Mouse (Mus musculus) heart, postnatal 4 days (tissue): Measurements from ENCODE around the gene Ankrd35. TPM values are rescaled to one million over a fixed set of nuclear protein-coding genes. Genes with fewer than 3 reads are reported as not detected.
"Not testable (repeated sequence)": the region's sequence is repeated elsewhere in the genome, so short reads cannot be mapped to it uniquely, and the experiment has no call there.

ENCODE experiments used
- DNase-seq: peaks from one replicate; pipeline ENCODE4 v3.0.0; 2021
- total RNA-seq, 2 experiments: library from RNA; stranded (reverse); gene quantifications; 2 replicates each; pipeline ENCODE4 v1.2.3; 2021

The Ankrd35 gene
- total RNA-seq, 2 experiments from 2014 or later, result 0.14 to 0.19 TPM

DNA sequence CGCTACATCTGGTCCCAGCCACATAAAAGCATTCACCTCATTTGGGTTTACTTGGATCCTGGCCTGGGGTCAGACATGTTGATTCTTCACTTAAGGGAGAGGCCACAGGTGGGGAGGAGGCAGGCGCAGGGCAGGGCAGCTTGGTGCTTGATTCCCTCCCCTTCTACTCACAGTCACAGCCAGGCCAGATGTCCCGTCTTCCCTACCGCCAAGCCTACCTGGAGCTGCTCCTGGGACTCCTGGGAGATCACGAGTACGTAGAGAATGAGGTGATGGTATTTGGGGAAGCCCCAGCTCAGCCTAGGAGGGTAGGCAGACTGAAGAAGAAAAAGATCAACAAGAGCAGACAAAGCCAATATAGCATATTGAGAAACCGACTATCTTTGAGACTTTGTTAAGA lies 37.1 kb downstream of the Ankrd35 start:
- no peak for DNase-seq

DNA sequence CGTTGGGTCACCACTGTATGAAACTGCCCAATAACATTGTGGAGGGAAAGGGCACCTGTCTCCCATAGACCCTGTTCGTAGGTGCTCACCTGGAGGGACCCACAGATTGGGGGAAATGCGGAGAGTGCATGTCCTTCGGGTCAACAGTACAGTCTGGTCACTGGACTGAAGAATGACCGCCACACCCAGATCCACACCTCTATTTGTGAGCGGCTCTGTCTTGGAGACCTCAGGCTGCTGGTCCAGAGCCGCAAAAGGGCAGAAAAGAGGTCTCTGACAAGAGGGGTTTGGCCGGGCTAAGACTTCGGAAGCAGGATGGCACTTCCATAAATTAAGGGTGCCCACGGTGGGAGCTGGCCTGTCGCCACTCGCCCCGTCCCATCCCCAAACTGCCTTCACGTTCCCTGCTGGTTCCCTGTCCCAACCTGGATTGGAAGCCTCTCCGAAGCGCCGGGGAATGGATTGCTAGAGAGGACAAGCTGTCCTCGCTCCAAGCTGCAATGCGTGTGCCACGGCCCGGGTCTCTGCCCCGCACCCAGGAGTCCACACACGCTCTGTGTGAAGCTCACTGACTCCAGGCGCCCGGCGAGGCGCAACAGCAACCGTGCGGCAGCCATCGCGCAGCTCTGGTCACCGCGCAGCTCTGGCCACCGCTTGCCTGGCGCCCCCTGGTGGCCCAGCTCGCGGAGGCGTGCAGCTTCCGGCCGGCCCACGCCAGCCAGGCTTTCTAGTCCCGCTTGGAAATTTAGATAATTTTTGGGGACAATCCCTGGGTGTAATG lies 38.2 kb downstream of the Ankrd35 start, which contains the start of gene Nudt17:
Gene Nudt17 (minus strand): TSS at position 660 of the 781 bp plus-strand sequence.
- DNase-seq, result peak; percentile 91

DNA sequence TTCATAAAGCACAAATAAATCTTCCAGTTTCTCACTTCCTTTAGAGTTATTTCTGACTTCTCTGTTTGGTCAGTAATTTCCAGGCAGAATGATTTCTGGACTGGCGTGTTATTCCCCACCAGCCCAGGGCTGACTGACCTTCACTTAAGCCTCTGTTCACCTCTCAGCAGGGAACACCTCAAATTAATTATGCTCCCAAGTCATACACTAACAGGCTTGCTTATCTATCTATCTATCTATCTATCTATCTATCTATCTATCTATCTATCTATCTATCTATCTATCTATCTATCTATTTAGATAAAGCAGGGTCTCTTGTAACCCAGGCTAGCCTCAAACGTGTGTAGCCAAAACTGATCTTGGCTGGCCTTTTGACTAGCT lies 38.7 kb downstream of the Ankrd35 start:
- DNase-seq, result no peak

DNA sequence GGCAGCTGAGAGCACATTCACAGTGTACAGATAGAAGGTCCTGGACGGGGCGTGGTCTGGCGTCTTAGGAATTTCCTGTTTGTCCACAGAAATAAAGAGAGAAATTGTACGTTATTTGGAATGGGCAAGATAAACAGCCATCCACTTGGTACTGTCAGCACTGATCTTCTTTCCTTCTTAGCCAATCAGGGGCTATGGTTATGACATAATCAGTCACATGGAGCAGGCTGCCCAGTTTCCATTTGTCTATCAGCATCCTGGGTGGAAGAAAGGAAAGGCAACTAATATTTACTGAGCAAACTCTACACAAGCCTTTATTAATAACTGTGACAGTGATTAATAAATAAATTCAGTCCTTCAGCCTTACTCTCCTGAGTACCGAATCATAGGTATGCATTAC lies 44.4 kb downstream of the Ankrd35 start:
- no peak for DNase-seq

DNA sequence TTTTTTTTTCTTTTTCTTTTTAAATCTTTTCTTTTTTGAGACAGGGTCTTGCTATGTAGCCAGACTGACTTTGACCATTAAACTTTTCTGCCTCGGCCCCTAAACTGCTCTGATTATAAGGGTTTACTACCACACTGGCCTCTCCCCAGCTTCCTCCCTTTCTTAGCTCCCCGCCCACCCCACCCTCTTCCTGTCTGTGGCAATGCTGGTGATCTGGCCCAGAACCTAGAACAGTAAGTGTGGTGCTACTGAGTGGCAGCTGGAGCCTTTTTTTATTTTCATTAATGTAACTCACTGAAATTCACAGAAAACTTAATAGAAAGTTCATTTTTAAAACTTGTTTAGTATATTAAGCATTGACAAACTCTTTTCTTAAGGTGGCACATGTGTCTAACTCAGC lies 45.9 kb downstream of the Ankrd35 start:
- no peak for DNase-seq

DNA sequence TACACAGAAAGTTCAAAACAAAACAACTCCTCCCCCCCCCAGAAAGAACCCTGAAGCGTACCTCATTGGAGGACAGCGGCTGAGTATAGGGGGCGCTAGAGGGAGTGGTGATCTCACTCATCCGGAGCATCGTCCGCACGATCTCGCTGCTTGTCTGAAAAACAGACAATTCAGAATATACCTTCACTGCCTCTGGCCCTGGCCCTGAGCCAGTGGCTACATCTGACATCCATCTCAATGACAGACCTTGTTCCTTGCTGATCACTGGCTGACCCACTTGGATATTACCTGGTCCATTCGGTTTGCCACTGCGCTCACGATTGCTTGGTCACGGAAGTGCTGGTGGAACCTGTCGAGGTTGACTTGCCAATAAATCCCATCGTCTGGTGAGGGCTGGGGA lies 49.2 kb downstream of the Ankrd35 start:
- peak; percentile 52 for DNase-seq

DNA sequence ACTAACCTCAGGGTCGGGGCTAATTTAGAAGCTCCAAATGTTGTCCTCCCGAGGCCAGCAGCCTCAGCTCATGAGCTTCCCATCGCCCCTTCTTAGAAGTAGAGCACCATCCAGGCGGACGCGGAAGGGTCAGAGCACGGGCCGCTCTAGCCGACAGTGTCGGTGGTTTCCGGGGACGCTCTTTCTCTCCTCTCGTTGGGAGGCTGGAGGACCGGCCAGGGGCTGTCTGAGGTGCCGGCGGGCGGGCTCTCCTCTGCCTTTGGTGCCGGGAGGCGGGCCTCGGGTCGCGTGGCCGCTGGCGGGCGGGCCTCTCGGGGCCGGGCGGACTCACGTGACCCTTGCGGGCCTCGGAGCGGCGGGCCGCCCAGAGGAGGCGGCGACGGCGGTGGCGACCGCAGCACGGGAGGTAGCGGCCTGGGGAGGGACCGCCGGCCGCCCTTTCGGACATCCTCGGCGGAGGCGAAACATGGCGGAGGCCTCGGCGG lies 57.5 kb downstream of the Ankrd35 start, which contains the start of the genes Polr3c and Rnf115:
Gene Polr3c (minus strand): TSS at position 286 of the 485 bp plus-strand sequence.
Gene Rnf115 (plus strand): TSS at position 322 of the 485 bp plus-strand sequence.
- peak; percentile 97 for DNase-seq

DNA sequence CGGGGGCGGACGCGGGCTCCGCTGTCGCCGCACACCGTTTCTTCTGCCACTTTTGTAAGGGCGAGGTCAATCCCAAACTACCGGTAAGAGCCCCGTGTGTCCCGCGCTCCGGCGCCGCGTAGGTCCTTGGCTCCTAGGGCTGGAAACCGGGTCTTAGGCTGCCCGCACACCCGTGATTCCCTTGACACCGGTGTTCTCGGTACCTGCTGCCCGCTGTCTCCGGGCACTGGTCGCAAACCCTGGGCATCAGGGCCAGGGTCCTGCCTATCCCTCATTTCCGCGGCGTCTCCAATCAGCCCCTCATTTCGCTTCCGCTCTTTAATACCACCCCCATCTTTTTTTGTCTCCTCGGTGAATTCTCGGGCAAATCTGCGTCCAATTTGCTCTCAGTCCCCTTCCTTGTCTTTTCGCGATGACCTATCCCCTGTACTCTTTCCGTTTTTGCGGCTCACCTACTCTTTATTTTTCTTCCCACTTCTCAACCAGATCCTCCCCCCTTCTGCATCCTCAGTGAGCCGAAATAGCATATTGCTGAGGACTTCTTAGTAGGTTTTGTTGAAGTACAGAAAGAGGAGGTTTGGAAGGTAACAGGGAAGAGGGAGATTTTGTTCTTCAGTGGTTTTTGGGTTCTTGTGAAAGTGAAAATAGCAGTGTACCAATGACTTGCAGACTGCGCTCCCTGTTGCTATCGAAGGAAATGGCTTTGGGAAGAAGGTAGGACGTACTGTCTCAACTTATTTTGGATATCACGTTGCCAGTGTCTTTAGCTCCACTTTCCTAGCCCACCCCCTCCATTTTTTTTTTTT lies 58.1 kb downstream of the Ankrd35 start:
- no peak for DNase-seq

DNA sequence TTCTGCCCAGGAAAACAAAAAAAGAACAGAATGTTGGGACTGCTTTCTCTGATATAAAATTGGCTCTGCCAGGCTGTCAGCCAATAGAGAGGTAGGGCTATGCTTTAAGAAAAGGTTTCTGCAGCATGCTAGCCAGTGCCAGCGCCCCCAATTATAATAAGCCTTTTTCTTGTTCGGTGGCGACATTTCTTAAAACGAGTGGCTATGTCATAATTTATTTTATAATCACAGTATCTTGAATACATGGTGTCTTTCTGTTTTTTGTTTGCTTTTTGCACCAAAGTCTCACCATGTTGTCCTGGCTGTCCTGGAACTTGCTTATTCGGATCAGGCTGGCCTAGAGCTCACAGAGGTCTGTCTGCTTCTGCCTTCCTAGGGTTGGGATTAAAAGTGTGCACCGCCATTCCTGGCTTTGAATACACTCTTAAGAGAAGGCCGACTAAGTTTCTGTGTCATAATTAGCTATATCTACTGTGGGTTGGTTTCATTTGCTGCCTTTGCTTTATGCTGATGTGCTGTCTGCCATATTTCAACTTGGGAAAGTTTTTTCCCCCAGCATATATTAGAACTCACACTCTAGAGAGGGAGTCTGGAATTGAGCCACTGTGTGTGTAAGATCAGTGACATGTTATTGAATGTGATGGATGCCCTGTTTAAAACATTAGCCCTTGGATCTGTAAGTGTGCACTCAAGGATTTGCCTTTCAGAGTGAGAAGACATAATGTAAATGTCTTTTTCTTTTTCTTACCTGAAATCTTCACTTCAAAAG lies 58.9 kb downstream of the Ankrd35 start:
- no peak for DNase-seq

DNA sequence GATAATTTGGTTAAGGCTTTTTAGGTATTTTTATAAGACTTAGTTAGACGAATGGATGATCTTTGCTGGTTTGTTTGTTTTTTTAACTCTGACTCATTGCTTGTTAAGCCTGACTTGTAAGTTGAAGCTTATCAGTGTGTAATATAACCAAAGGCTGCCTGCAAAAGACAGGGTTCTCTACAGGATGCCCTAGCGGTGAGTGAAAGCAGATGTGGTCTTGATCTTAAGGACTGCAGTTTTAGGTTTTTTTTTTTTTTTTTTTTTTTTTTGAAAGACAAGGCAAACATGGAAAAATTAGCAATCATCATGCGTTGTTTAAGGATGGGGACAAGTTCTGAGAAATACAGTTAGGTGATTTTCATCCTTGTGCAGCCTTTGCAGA lies 59.5 kb downstream of the Ankrd35 start:
- no peak for DNase-seq

DNA sequence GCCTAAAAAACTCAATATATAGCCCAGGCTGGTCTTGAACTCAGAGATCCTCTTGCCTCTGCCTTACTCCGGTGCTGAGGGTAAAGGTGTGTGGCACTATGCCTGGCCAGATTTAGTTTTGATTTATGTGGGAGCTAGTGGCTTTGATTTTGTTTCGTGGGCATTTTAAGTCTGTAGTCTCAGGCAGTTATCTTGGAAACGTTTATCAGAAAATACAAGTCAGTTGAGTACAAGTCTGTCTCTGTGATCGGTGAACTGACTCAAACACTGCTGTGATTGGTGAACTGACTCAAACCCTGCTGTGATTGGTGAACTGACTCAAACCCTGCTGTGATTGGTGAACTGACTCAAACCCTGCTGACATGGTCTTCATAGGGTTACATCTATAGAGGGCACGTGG lies 60.9 kb downstream of the Ankrd35 start:
- DNase-seq, result no peak

DNA sequence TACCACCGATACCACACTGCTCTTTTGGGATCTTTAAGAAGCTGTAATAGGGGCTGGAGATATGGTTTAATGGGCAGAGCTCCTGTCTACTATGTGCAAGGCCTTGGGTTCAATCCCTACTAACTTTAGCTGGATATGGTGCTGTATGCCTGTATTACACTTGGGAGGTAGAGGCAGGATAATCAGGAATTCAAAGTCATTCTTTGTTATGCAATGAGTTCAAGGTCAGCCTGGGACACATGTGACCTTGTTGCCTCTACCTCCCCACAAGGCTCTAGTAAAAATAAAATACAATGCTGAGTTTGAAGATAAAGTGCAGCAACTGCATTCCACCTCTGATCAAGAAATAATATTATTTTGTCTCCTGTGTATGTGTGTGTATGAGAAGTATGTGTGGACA lies 64.1 kb downstream of the Ankrd35 start:
- DNase-seq, result no peak

DNA sequence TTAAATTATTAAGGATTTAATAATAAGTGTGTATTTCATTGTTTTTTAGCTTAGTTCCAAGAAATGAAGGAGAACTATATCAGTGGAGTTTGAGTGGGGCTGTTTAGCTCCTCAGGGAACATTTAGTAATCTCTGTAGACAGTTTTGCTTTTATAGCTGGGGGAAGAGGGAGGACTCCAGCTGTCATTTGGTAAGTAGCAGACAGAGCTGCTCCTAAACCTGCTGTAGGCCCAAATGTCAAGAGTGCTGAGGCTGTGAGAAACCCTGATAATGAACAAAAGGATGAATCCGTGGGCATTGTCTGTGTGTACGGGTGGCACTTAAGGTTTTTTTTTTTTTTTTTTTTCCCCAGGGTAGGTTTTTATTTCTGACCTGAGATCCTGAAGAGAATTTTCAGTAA lies 65.3 kb downstream of the Ankrd35 start:
- DNase-seq, result no peak

DNA sequence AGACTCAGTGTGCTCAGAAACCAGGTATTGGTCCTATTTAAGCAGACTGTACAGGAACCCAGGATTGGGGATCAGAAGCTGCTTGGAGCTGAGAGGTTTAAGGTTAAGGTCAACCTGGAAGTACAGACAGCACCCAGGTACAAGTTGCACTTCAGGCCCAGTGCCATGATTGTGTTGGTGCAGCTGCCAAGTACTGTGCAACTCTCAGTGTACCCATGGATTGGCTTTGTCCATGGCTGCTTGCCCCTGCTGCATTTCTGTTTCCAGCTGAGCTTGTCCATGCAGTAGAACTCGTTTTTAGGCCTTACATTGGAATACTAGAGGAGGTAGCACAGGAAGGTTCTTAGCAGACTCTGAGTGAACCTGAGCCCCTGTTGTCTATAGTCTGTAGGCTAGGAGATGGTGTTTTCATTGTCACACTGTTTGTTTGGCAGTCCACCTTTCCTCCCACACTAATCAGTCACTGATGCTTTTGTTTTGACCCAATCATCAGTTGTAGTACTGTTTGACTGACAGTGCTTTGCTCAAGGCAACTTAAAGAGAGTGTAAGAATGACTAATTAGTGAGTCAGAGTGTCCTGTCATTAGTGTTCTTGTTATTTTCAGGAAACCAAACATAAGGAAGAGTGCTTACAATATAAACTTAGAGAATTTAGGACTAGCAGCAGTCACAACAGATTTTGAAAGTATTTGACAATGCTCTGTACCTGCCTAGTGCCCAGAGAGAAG lies 67.2 kb downstream of the Ankrd35 start:
- DNase-seq, result no peak

DNA sequence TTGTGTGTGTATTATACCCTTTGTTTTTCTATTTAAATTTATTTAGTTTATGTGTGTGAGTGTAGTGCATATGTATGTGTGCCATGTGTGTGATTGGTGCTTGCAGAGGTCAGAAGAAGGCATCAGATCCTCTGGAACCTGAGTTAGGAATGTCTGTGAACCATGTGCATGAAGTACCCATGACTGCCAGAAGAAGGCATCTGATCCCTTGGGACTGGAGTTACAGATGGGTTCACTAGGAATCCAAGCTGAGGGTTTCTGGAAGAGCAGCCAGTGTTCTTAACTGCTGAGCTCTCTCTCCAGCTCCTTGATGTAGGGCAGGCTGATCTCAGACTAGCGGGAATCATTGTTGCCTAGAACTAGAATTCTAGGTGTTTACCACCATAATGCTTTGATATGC lies 68.1 kb downstream of the Ankrd35 start:
- DNase-seq, result no peak

DNA sequence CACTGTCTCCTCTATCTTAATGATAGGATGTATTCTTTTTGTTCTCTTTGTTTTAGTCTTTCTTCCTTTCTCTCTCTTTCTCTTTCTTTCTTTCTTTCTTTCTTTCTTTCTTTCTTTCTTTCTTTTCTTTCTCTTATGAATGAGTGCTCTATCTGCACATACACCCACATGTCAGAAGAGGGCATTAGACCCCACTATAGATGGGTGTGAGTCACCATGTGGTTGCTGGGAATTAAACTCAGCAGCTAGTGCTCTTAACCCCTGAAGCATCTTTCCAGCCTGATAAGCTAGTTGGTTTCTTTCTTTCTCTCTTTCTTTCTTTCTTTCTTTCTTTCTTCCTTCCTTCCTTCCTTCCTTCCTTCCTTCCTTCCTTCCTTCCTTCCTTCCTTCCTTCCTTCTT lies 70.3 kb downstream of the Ankrd35 start:
- not testable (repeated sequence) for DNase-seq

Other genes starting within 250 kb of the Ankrd35 start
- gene BC107364, start 217.8 kb upstream of the Ankrd35 start, total RNA-seq, result under 1 TPM in 1 of 2 experiments, not detected in 1; 0.50 TPM
- 10 to 100 TPM; 95.6 to 97.0 TPM for gene Hfe2, start 145.0 kb upstream of the Ankrd35 start, total RNA-seq
- gene Txnip, start 112.2 kb upstream of the Ankrd35 start, total RNA-seq, result 100 to 1,000 TPM; 286 to 331 TPM
- 1 to 10 TPM; 2.5 to 2.9 TPM for gene Gm16253, start 93.1 kb upstream of the Ankrd35 start, total RNA-seq
- 10 to 100 TPM; 20.4 to 24.0 TPM for gene Polr3gl, start 76.0 kb upstream of the Ankrd35 start, total RNA-seq
- gene Ankrd34a, start 73.5 kb upstream of the Ankrd35 start, total RNA-seq, result 1 to 10 TPM; 1.8 to 3.1 TPM
- 10 to 100 TPM; 53.1 to 56.6 TPM for gene Lix1l, start 69.0 kb upstream of the Ankrd35 start, total RNA-seq
- 10 to 100 TPM; 56.4 to 57.0 TPM for gene Rbm8a, start 40.2 kb upstream of the Ankrd35 start, total RNA-seq
- 10 to 100 TPM; 26.4 to 26.8 TPM for gene Pex11b, start 34.8 kb upstream of the Ankrd35 start, total RNA-seq
- under 1 TPM; 0.18 to 0.21 TPM for gene Gm42957, start 34.7 kb upstream of the Ankrd35 start, total RNA-seq
- gene Itga10, start 24.5 kb upstream of the Ankrd35 start, total RNA-seq, result 1 to 10 TPM; 1.0 to 1.3 TPM
- gene Pias3, start 26.3 kb downstream of the Ankrd35 start, total RNA-seq, result 10 to 100 TPM; 23.6 to 27.3 TPM
- 1 to 10 TPM; 3.5 to 3.6 TPM for gene Nudt17, start 38.4 kb downstream of the Ankrd35 start, total RNA-seq
- gene Polr3c, start 57.5 kb downstream of the Ankrd35 start, total RNA-seq, result 10 to 100 TPM; 26.1 to 27.3 TPM
- gene Rnf115, start 57.5 kb downstream of the Ankrd35 start, total RNA-seq, result 10 to 100 TPM; 25.3 to 25.6 TPM
- under 1 TPM; 0.16 to 0.29 TPM for gene Pdzk1, start 159.2 kb downstream of the Ankrd35 start, total RNA-seq
- not detected for gene Cd160, start 159.2 kb downstream of the Ankrd35 start, total RNA-seq
- 10 to 100 TPM; 55.6 to 60.6 TPM for gene Gja5, start 234.6 kb downstream of the Ankrd35 start, total RNA-seq
- gene Gpr89, start 235.2 kb downstream of the Ankrd35 start, total RNA-seq, result 10 to 100 TPM; 17.8 to 22.7 TPM